Mouse (Mus musculus) embryonic facial prominence, embryonic 13.5 days (tissue): ENCODE measurements around the gene Themis2. TPM values are rescaled to one million over a fixed set of nuclear protein-coding genes. Genes with fewer than 3 reads are reported as not detected.

Experiments used
- polyA plus RNA-seq: library from polyadenylated mRNA; unstranded; fragments of >200 nt; fragmentation: Nextera tagmentation; extraction: Ambion mirVana; gene quantifications from 2 replicates; pipeline ENCODE4 v1.2.1, GENCODE M21; 2015

The Themis2 gene
- polyA plus RNA-seq, 1 experiment from 2014 or later: 0.79 TPM

Other genes starting within 250 kb of the Themis2 start
- 0.56 and 0.74 TPM in 2 replicates for gene Ptafr, start 232.3 kb downstream of the Themis2 start, polyA plus RNA-seq
- gene Eya3, start 157.4 kb downstream of the Themis2 start, polyA plus RNA-seq: 32.6 and 34.2 TPM in 2 replicates
- 6.0 and 7.6 TPM in 2 replicates for gene Xkr8, start 63.8 kb downstream of the Themis2 start, polyA plus RNA-seq
- gene Smpdl3b, start 39.1 kb downstream of the Themis2 start, polyA plus RNA-seq: 4.8 and 6.3 TPM in 2 replicates
- gene Rpa2, start 28.1 kb downstream of the Themis2 start, polyA plus RNA-seq: 120 and 127 TPM in 2 replicates
- gene Ppp1r8, start 46.8 kb upstream of the Themis2 start, polyA plus RNA-seq: 55.9 and 64.0 TPM in 2 replicates
- 60.3 and 65.5 TPM in 2 replicates for gene Stx12, start 88.1 kb upstream of the Themis2 start, polyA plus RNA-seq
- 44.7 and 47.7 TPM in 2 replicates for gene Fam76a, start 126.2 kb upstream of the Themis2 start, polyA plus RNA-seq
- 0.10 and 0.28 TPM in 2 replicates for gene Fgr, start 177.7 kb upstream of the Themis2 start, polyA plus RNA-seq
- gene Ahdc1, start 214.9 kb upstream of the Themis2 start, polyA plus RNA-seq: 12.8 and 14.3 TPM in 2 replicates